Mouse (Mus musculus) CH12.LX (cell line): ENCODE data around the gene P2ry6. TPM values are rescaled to one million over a fixed set of nuclear protein-coding genes. Genes with fewer than 3 reads are reported as not detected.

Experiments
- DNase-seq: peaks from one replicate; pipeline ENCODE4 v3.0.0-alpha.2; 2013; ENCODE audit errors: extremely low read depth
- H3K27ac ChIP-seq: 2 replicates; pipeline ENCODE4 v1.5.1; 2012; ENCODE audit warnings: low read depth, mild to moderate bottlenecking, control low read depth, moderate library complexity; ENCODE audit not compliant: insufficient read depth
- H3K27me3 ChIP-seq: replicated peaks from 2 replicates; pipeline ENCODE3; 2012; ENCODE audit warnings: inconsistent platforms
- H3K36me3 ChIP-seq, 2 experiments: replicated peaks in 1 of 2; 2 replicates each; pipeline versions ENCODE3 to v1.6.1; 2012; ENCODE audit warnings: inconsistent platforms in 1 of 2, low read length in 1 of 2, mild to moderate bottlenecking in 1 of 2, mixed read lengths in 1 of 2, moderate library complexity in 1 of 2; ENCODE audit not compliant: control insufficient read depth in 1 of 2, insufficient read depth in 1 of 2
- H3K4me1 ChIP-seq, 2 experiments: 2 replicates each; pipeline ENCODE4 v1.6.1; 2012; ENCODE audit warnings: inconsistent platforms in 1 of 2, moderate library complexity in 1 of 2; ENCODE audit not compliant: insufficient read depth in 2 of 2, control insufficient read depth in 1 of 2
- H3K4me2 ChIP-seq: 2 replicates; pipeline ENCODE4 v1.6.1; 2012; ENCODE audit warnings: low read depth, mild to moderate bottlenecking, control low read depth; ENCODE audit not compliant: poor library complexity, insufficient read depth, severe bottlenecking
- H3K4me3 ChIP-seq, 3 experiments: fragments of 150-350 bp in 1 of 3; sonication (generic) in 1 of 3; replicated peaks in 1 of 3; 2 replicates each; pipeline versions ENCODE3 to v1.5.1; 2011 to 2012; ENCODE audit warnings: low read depth in 2 of 3, low read length in 2 of 3, mild to moderate bottlenecking in 2 of 3, moderate library complexity in 2 of 3, control low read depth in 1 of 3, improper control_type of control experiment in 1 of 3, inconsistent platforms in 1 of 3, mixed read lengths in 1 of 3; ENCODE audit not compliant: poor library complexity in 1 of 3
- H3K79me2 ChIP-seq: replicated peaks from 2 replicates; pipeline ENCODE4 v1.6.1; 2012; ENCODE audit warnings: mild to moderate bottlenecking, moderate library complexity; ENCODE audit not compliant: control insufficient read depth, poor library complexity, insufficient read depth, severe bottlenecking; ENCODE audit errors: extremely low read depth
- H3K9ac ChIP-seq: 2 replicates; pipeline ENCODE4 v1.6.1; 2012; ENCODE audit warnings: low read depth, mild to moderate bottlenecking, control low read depth, moderate library complexity; ENCODE audit not compliant: insufficient read depth
- H3K9me3 ChIP-seq: replicated peaks from 2 replicates; pipeline ENCODE3; 2012; ENCODE audit warnings: low read length, inconsistent platforms, mixed read lengths
- BHLHE40 ChIP-seq: IDR thresholded peaks from 2 replicates; pipeline ENCODE4 v1.6.1; 2011; ENCODE audit warnings: mild to moderate bottlenecking, low read depth, low read length, improper control_type of control experiment
- CHD1 ChIP-seq: IDR thresholded peaks from 2 replicates; pipeline ENCODE4 v1.6.1; 2012; ENCODE audit warnings: low read depth, low read length, improper control_type of control experiment, inconsistent platforms
- CHD2 ChIP-seq: IDR thresholded peaks from 2 replicates; pipeline ENCODE4 v1.6.1; 2011; ENCODE audit warnings: low read length, improper control_type of control experiment
- CTCF ChIP-seq, 2 experiments: IDR thresholded peaks in 1 of 2; conservative IDR thresholded peaks in 1 of 2; 2 replicates each; pipeline ENCODE4 v1.5.1; 2011 to 2012; ENCODE audit warnings: low read depth in 2 of 2, low read length in 2 of 2, improper control_type of control experiment in 1 of 2, inconsistent platforms in 1 of 2, mild to moderate bottlenecking in 1 of 2, moderate library complexity in 1 of 2
- E2F4 ChIP-seq: IDR thresholded peaks from 2 replicates; pipeline ENCODE4 v1.6.1; 2011; ENCODE audit warnings: low read depth, low read length, improper control_type of control experiment; ENCODE audit not compliant: insufficient replicate concordance
- ETS1 ChIP-seq: conservative IDR thresholded peaks from 2 replicates; pipeline ENCODE4 v1.6.1; 2012; ENCODE audit warnings: low read depth, mild to moderate bottlenecking, inconsistent platforms, low read length, improper control_type of control experiment, moderate library complexity
- HCFC1 ChIP-seq: IDR thresholded peaks from 2 replicates; pipeline ENCODE4 v1.6.1; 2012; ENCODE audit warnings: low read depth, mild to moderate bottlenecking, inconsistent platforms, low read length, improper control_type of control experiment
- IRF4 ChIP-seq: IDR thresholded peaks from 2 replicates; pipeline ENCODE4 v1.6.1; 2014; ENCODE audit warnings: low read depth, mild to moderate bottlenecking, inconsistent platforms, low read length, improper control_type of control experiment
- JUND ChIP-seq: conservative IDR thresholded peaks from 2 replicates; pipeline ENCODE4 v1.6.1; 2011; ENCODE audit warnings: low read depth, low read length, improper control_type of control experiment
- MAZ ChIP-seq: IDR thresholded peaks from 2 replicates; pipeline ENCODE4 v1.6.1; 2012; ENCODE audit warnings: low read depth, mild to moderate bottlenecking, inconsistent platforms, low read length, improper control_type of control experiment, moderate library complexity
- MXI1 ChIP-seq: IDR thresholded peaks from 2 replicates; pipeline ENCODE4 v1.6.1; 2011; ENCODE audit warnings: mild to moderate bottlenecking, low read depth, low read length, improper control_type of control experiment
- NRF1 ChIP-seq: IDR thresholded peaks from 2 replicates; pipeline ENCODE4 v1.6.1; 2014; ENCODE audit warnings: low read depth, mild to moderate bottlenecking, inconsistent platforms, low read length, improper control_type of control experiment, moderate library complexity
- PAX5 ChIP-seq: IDR thresholded peaks from 2 replicates; pipeline ENCODE4 v1.6.1; 2012; ENCODE audit warnings: low read length, inconsistent platforms, mixed read lengths
- RAD21 ChIP-seq: IDR thresholded peaks from 2 replicates; pipeline ENCODE4 v1.6.1; 2011; ENCODE audit warnings: low read depth, mild to moderate bottlenecking, low read length, improper control_type of control experiment, moderate library complexity
- SIN3A ChIP-seq: IDR thresholded peaks from 2 replicates; pipeline ENCODE4 v1.6.1; 2012; ENCODE audit warnings: low read length, improper control_type of control experiment, inconsistent platforms
- UBTF ChIP-seq: IDR thresholded peaks from 2 replicates; pipeline ENCODE4 v1.6.1; 2012; ENCODE audit warnings: low read depth, mild to moderate bottlenecking, inconsistent platforms, low read length, improper control_type of control experiment, moderate library complexity
- ZC3H11A ChIP-seq: IDR thresholded peaks from 2 replicates; pipeline ENCODE4 v1.6.1; 2012; ENCODE audit warnings: low read depth, mild to moderate bottlenecking, inconsistent platforms, low read length, improper control_type of control experiment
- ZKSCAN1 ChIP-seq: IDR thresholded peaks from 2 replicates; pipeline ENCODE4 v1.6.1; 2012; ENCODE audit warnings: low read depth, inconsistent platforms, low read length, improper control_type of control experiment, borderline replicate concordance
- ZMIZ1 ChIP-seq: IDR thresholded peaks from 2 replicates; pipeline ENCODE4 v1.6.1; 2012; ENCODE audit warnings: low read depth, mild to moderate bottlenecking, inconsistent platforms, low read length, improper control_type of control experiment
- dilution Hi-C: fragments of 300-500 bp; cut with MboI; formaldehyde crosslinking; loops from 2 replicates; pipeline ENCODE4 v1.14.3; 2020; ENCODE audit warnings: low sequenced_read_pairs; ENCODE audit not compliant: extremely low pct_unique_long_range_greater_than_20kb, extremely low pct_ligation_motif_present
- in situ Hi-C: fragments of 300-500 bp; cut with MboI; formaldehyde crosslinking; loops from 3 replicates; pipeline ENCODE4 v1.14.3; 2019; ENCODE audit warnings: low sequenced_read_pairs, low pct_ligation_motif_present, low pct_unique_long_range_greater_than_20kb, mixed read lengths
- polyA plus RNA-seq: library from polyadenylated mRNA; unstranded; fragments of >175 nt; gene quantifications from 2 replicates; pipeline ENCODE4 v1.2.1, GENCODE M21; 2012; ENCODE audit warnings: low read depth; ENCODE audit not compliant: insufficient read length
- total RNA-seq, 2 experiments: library from RNA; depleted of rRNA; stranded (reverse); fragments of 300-350 nt in 1 of 2; fragments of >200 nt in 1 of 2; gene quantifications; 2 replicates each; pipeline ENCODE4 v1.2.3; 2012 to 2014

The P2ry6 gene
- total and polyA plus RNA-seq, 3 experiments = 0.17 to 1.5 TPM; not detected in 1

DNA sequence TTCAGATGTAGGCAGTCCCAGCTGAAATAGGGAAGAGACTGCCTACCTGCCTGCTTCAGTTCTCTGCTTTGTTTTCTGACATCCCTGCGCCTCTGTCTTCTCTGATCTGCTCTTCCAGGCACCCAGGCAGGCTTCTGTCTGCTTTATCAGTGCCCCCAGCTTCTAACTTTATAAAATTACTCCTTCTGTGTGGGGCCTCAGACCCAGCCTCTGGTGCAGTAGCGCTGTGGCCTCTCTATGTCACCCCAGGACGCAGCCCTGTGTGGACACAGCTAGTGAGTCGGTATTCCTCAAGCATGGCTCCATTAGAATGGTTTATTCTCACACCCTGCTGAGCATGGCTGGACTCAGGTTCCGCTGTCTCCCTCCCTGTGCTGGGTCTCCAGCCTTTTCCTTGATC, 24.4 kb downstream of the P2ry6 start:
- dilution Hi-C loops = no loop called here
- no peak for DNase-seq
- Histone ChIP-seq H3K79me2 (no peaks in the 10 kb centered on the region), H3K9me3 (no peaks in the 10 kb centered on the region), H3K9ac (no peak overlapping the region), H3K27ac (no peak overlapping the region), H3K27me3 (no peaks in the 10 kb centered on the region), H3K4me1 (peaks cover 10 to 18% of the 10 kb centered on the region in 2 experiments), H3K4me2 (no peak overlapping the region), H3K4me3 (no peak overlapping the region), H3K36me3 (no peaks in the 10 kb centered on the region)
- TF ChIP-seq JUND (no peak), ZKSCAN1 (no peak), PAX5 (no peak), ZC3H11A (no peak), SIN3A (no peak), BHLHE40 (no peak), NRF1 (no peak), MXI1 (no peak), ETS1 (no peak), ZMIZ1 (no peak), CTCF (conservative IDR thresholded peaks at IDR 0.05 in 1 of 2, IDR thresholded peaks at IDR 0.05 in 1 of 2; ENCODE audit: low read depth in 2 of 2, low read length in 2 of 2) (no peak), CHD2 (no peak), IRF4 (no peak), MAZ (no peak)
- in situ Hi-C loops = no loop called here

- Histone ChIP-seq H3K4me1 (peaks cover 14 to 33% of the 10 kb centered on the region in 2 experiments), H3K36me3 (no peaks in the 10 kb centered on the region), H3K27me3 (no peaks in the 10 kb centered on the region), H3K9ac (no peak overlapping the region), H3K4me2 (no peak overlapping the region), H3K9me3 (no peaks in the 10 kb centered on the region), H3K79me2 (no peaks in the 10 kb centered on the region), H3K4me3 (no peak overlapping the region), H3K27ac (no peak overlapping the region)
- TF ChIP-seq HCFC1 (no peak), NRF1 (no peak), ZMIZ1 (no peak), CHD1 (no peak), UBTF (no peak), E2F4 (no peak), RAD21 (no peak)
- dilution Hi-C loops (no loop called here), in situ Hi-C loops (no loop called here)
- DNase-seq = no peak
Measured at GRCm38 (mm10) chr7:100944738-100945137, 29.7 kb downstream of the P2ry6 start.
